Mouse (Mus musculus): Measurements from ENCODE around the gene Lgals4. TPM values are rescaled to one million over a fixed set of nuclear protein-coding genes. Genes with fewer than 3 reads are reported as not detected.

The Lgals4 gene
- polyA plus RNA-seq, 2 experiments: 0.98 to 2.3 TPM

DNA sequence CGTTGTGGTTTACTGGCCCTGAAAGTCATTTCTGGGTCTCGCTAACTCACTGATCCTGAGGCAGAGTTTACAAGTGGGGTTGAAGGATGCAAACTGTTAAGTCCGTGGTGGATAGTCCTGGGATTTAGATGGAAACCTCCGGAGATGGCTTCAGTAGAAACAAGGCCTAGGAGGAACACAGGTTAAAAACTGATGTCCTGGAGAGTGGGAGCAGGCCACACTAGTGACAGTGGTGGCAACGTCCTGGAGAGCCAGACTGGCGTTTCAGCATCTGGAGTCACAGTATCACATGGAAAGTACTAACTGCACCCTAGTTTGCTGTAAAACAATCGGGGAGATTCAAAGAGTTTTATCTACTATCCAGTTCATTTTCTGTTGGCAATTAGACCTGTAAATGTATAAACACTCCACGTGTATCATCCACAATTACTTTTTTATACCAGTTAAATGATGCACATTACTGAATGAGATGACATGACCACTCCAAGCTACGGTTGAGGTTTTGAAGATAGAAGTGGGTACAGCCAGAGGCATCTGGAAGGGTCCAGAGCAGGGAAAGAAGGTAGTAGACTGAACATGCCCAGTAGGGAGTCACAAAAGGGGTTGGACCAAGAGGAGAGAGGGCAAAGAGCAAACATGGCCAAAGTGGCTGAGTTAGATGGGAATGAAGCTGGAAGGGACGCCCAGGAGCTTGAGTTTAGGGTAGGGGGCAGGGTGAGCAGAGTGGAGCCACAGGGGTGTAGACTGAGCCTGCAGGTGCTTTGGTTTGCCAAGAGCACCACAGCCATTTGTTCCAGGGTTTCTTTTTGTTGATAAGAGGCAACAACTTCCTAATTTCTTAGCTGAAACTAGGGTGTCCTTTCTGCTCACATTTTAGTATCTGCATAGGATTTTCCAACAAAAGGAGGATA, 10.4 kb upstream of the Lgals4 start:
- no peaks in the 10 kb centered on the region for H3K9me3 ChIP-seq (ENCODE audit: control insufficient read depth, low read length)
- TF ChIP-seq CTCF (IDR thresholded peaks at IDR 0.05; ENCODE audit: low read depth) (no peak), EP300 (IDR thresholded peaks at IDR 0.05; ENCODE audit: low read depth) (no peak)
- no peak for DNase-seq (ENCODE audit: low read depth in 3 of 3, low spot score in 3 of 3)
- WGBS (ENCODE audit: insufficient replicate concordance): 48% methylated on average over 10 of the region's 10 CpGs
- peaks cover 8 to 16% of the 10 kb centered on the region in 2 experiments for H3K4me1 ChIP-seq (replicated peaks; ENCODE audit: control insufficient read depth in 2 of 2, insufficient read depth in 2 of 2, low read length in 1 of 2)
- H3K27me3 ChIP-seq (ENCODE audit: control insufficient read depth, insufficient read depth, low read length): no peaks in the 10 kb centered on the region
- H3K4me3 ChIP-seq (ENCODE audit: insufficient read depth in 1 of 2, low read depth in 2 of 2, low read length in 2 of 2): no peak overlapping the region
- no peak for ATAC-seq (ENCODE audit: insufficient read depth)
- no peak overlapping the region; the same call in 1 of the 2 replicates for H3K27ac ChIP-seq
- peaks cover 49% of the 10 kb centered on the region for H3K36me3 ChIP-seq (replicated peaks; ENCODE audit: control insufficient read depth, insufficient read depth, low read depth)
- no peak overlapping the region for H3K9ac ChIP-seq (replicated peaks)
- no peak overlapping the region for H3K4me2 ChIP-seq (ENCODE audit: low read depth)

GRCm38 (mm10) chr7:28823932-28824331, 9.7 kb upstream of the Lgals4 start:
- H3K4me2 ChIP-seq (ENCODE audit: low read depth): no peak overlapping the region
- H3K36me3 ChIP-seq (replicated peaks; ENCODE audit: control insufficient read depth, insufficient read depth, low read depth): peaks cover 42% of the 10 kb centered on the region
- no peaks in the 10 kb centered on the region for H3K27me3 ChIP-seq (ENCODE audit: control insufficient read depth, insufficient read depth, low read length)
- H3K27ac ChIP-seq: no peak overlapping the region
- ATAC-seq (ENCODE audit: insufficient read depth) (no peak), DNase-seq (ENCODE audit: low read depth in 3 of 3, low spot score in 3 of 3) (no peak)
- peaks cover 8 to 14% of the 10 kb centered on the region in 2 experiments for H3K4me1 ChIP-seq (replicated peaks; ENCODE audit: control insufficient read depth in 2 of 2, insufficient read depth in 2 of 2, low read length in 1 of 2)
- H3K9me3 ChIP-seq (ENCODE audit: control insufficient read depth, low read length): no peaks in the 10 kb centered on the region
- WGBS (ENCODE audit: insufficient replicate concordance): 32% methylated on average over 2 of the region's 2 CpGs
- no peak overlapping the region for H3K4me3 ChIP-seq (ENCODE audit: insufficient read depth in 1 of 2, low read depth in 2 of 2, low read length in 2 of 2)
- TF ChIP-seq EP300 (IDR thresholded peaks at IDR 0.05; ENCODE audit: low read depth) (no peak), CTCF (IDR thresholded peaks at IDR 0.05; ENCODE audit: low read depth) (no peak)
- no peak overlapping the region; the same call in 1 of the 2 replicates for H3K9ac ChIP-seq (replicated peaks)

GRCm38 (mm10) chr7:28824941-28825685, 8.5 kb upstream of the Lgals4 start, which contains the start of gene Ech1:
Gene Ech1 (plus strand): TSS chr7:28825217.
- ATAC-seq (ENCODE audit: insufficient read depth): peak; percentile 85
- peaks cover 8 to 13% of the 10 kb centered on the region in 2 experiments for H3K4me1 ChIP-seq (replicated peaks; ENCODE audit: control insufficient read depth in 2 of 2, insufficient read depth in 2 of 2, low read length in 1 of 2)
- H3K36me3 ChIP-seq (replicated peaks; ENCODE audit: control insufficient read depth, insufficient read depth, low read depth): peaks cover 36% of the 10 kb centered on the region
- peak within 1 kb of the TSS; percentile 61 to 87 for H3K4me3 ChIP-seq (ENCODE audit: insufficient read depth in 1 of 2, low read depth in 2 of 2, low read length in 2 of 2)
- no peaks in the 10 kb centered on the region for H3K9me3 ChIP-seq (ENCODE audit: control insufficient read depth, low read length)
- H3K27ac ChIP-seq: peak within 1 kb of the TSS; percentile 69
- H3K4me2 ChIP-seq (ENCODE audit: low read depth): peak within 1 kb of the TSS; percentile 66
- no peak for TF ChIP-seq CTCF (IDR thresholded peaks at IDR 0.05; ENCODE audit: low read depth)
- no peak for TF ChIP-seq EP300 (IDR thresholded peaks at IDR 0.05; ENCODE audit: low read depth)
- 2% methylated on average over 33 of the region's 33 CpGs for WGBS (ENCODE audit: insufficient replicate concordance)
- DNase-seq (ENCODE audit: low read depth in 3 of 3, low spot score in 3 of 3): peak; percentile 87 to 90 (median 87)
- H3K27me3 ChIP-seq (ENCODE audit: control insufficient read depth, insufficient read depth, low read length): no peaks in the 10 kb centered on the region
- peak within 1 kb of the TSS; percentile 77 for H3K9ac ChIP-seq (replicated peaks)

- Histone ChIP-seq H3K27ac (peak overlapping the region; percentile 35), H3K4me1 (replicated peaks; ENCODE audit: control insufficient read depth in 2 of 2, insufficient read depth in 2 of 2, low read length in 1 of 2) (peaks cover 8 to 13% of the 10 kb centered on the region in 2 experiments), H3K27me3 (ENCODE audit: control insufficient read depth, insufficient read depth, low read length) (no peaks in the 10 kb centered on the region), H3K36me3 (replicated peaks; ENCODE audit: control insufficient read depth, insufficient read depth, low read depth) (peaks cover 30% of the 10 kb centered on the region), H3K4me2 (ENCODE audit: low read depth) (peak overlapping the region; percentile 66), H3K4me3 (ENCODE audit: insufficient read depth in 1 of 2, low read depth in 2 of 2, low read length in 2 of 2) (peak overlapping the region; percentile 61 to 87), H3K9me3 (ENCODE audit: control insufficient read depth, low read length) (no peaks in the 10 kb centered on the region), H3K9ac (replicated peaks) (peak overlapping the region; percentile 77)
- WGBS (ENCODE audit: insufficient replicate concordance): 29% methylated on average over 11 of the region's 11 CpGs
- TF ChIP-seq EP300 (IDR thresholded peaks at IDR 0.05; ENCODE audit: low read depth): no peak
- peak; percentile 27; the same call in 1 of the 2 replicates for TF ChIP-seq CTCF (IDR thresholded peaks at IDR 0.05; ENCODE audit: low read depth)
- DNase-seq (ENCODE audit: low read depth in 3 of 3, low spot score in 3 of 3) (no peak), ATAC-seq (ENCODE audit: insufficient read depth) (peak; percentile 57; the same call in 1 of the 2 replicates)
Observed at GRCm38 (mm10) chr7:28825686-28826401, 7.8 kb upstream of the Lgals4 start.

All from liver, embryonic 14.5 days (tissue).